Mouse (Mus musculus) thymus, adult 2 months (tissue): ENCODE data around the gene Sema6b.
"Not testable (repeated sequence)": the region's sequence is repeated elsewhere in the genome, so short reads cannot be mapped to it uniquely, and the experiment has no call there.

Source experiments
- CTCF ChIP-seq: fragments of 200-500 bp; IDR thresholded peaks from 2 replicates; pipeline ENCODE4 v1.5.1; 2012; ENCODE audit warnings: mild to moderate bottlenecking, control low read depth, low read length, moderate library complexity, borderline replicate concordance; ENCODE audit not compliant: control insufficient read depth, poor library complexity, insufficient read depth; ENCODE audit errors: extremely low read depth
- POLR2A ChIP-seq: fragments of 200-500 bp; IDR thresholded peaks from 2 replicates; pipeline ENCODE4 v1.6.1; 2012; ENCODE audit warnings: mild to moderate bottlenecking, low read length, control low read depth, moderate library complexity; ENCODE audit not compliant: control insufficient read depth, poor library complexity, insufficient read depth; ENCODE audit errors: extremely low read depth

DNA sequence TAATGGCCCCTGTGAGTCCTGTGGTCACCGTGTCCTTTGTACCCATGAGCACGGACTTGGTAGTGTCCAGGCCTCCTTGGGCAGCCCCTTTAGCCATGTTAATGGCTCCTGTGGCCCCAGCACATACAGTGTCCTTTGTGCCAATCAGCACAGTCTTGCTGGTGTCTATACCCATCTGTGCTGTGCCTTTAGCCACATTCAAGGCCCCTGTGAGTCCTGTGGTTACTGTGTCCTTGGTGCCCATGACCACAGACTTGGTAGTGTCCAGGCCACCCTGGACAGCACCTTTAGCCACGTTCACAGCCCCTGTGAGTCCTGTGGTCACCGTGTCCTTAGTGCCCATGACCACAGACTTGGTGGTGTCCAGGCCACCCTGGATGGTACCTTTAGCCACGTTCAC is 35.3 kb downstream of the Sema6b start:
- TF ChIP-seq CTCF, POLR2A: not testable (repeated sequence)
